Mouse (Mus musculus) layer of hippocampus, adult 8-10 months (tissue): ENCODE results near the gene Etaa1. TPM values are rescaled to one million over a fixed set of nuclear protein-coding genes. Genes with fewer than 3 reads are reported as not detected.
"Not testable (repeated sequence)": the region's sequence is repeated elsewhere in the genome, so short reads cannot be mapped to it uniquely, and the experiment has no call there.

ENCODE experiments used
- DNase-seq, 2 experiments: peaks; one replicate each; pipeline ENCODE4 v3.0.0; 2022; ENCODE audit warnings: low spot score in 2 of 2
- total RNA-seq, 4 experiments: library from RNA; stranded (reverse); gene quantifications; 2 replicates each; pipeline ENCODE4 v1.2.4; 2022

Gene Etaa1
- 1 to 10 TPM; 6.9 to 8.2 (median 7.3) TPM for total RNA-seq

- DNase-seq = peak; percentile 91 to 95
Measured at GRCm38 (mm10) chr11:17953231-17954134, at the start of gene Etaa1. Etaa1 (minus strand) TSS chr11:17953875.

GRCm38 (mm10) chr11:17994151-17994550, 40.5 kb upstream of the Etaa1 start:
- DNase-seq = no peak

- DNase-seq = no peak
Measured at GRCm38 (mm10) chr11:17992311-17992710, 38.6 kb upstream of the Etaa1 start.

DNA sequence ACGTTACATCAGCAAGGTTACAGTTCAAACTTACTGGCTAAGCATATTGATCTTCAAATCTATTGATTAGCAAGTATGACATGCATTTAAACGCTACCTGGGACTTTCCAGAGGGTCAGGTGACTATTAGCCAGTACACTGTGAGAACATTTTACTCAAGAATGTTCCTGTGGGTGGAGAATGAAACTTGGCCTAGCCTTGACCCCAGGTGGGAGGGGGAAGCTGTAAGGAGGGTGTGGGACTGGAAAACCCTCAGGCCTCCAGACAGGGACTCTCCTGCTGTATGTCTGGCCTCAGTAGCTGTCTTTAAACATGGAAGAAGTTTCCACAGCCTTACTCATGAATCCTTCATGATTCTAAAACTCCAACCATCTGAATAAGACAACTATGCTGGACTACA, 29.7 kb upstream of the Etaa1 start:
- DNase-seq = no peak

- no peak for DNase-seq
Measured at GRCm38 (mm10) chr11:17981246-17981645, 27.6 kb upstream of the Etaa1 start.

DNA sequence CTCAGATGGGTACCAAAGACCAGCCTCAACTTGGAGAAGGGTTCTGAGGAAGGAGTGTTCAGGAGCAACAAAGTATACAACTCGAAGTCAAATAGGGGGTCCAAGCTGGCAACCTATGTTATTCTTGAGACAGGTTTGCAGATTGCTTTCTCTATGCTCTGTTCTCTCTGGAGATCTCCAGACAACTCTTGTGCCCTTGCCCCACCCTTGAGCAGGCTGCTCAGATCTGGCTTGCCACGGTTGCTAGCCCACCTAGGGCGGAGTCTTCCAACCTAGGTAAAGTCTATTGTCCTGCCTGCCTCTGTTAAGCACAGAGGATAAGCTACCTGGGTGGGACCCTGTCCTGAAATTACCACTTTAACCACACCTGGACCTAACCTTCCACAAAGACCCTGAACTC, 21.9 kb upstream of the Etaa1 start:
- DNase-seq = no peak

DNA sequence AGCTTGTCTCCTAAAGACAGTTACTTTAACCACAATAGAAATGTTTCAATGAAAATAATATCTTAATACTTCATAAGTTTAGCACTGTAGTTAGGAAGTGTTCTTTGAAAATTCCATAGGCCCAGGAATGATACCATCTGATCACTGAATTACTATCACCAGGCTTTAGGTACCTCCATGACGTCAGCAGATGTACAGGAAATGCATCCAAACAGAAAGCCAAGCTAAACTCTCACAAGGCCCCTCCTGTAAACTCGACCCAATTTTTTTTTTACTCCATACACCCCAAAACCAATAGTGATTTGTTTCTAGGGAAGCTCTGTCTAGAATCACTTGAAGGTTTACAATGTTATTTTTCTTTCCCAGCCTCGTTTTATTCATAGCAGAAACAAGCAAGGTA, 884 bp downstream of the Etaa1 start:
- no peak for DNase-seq

DNA sequence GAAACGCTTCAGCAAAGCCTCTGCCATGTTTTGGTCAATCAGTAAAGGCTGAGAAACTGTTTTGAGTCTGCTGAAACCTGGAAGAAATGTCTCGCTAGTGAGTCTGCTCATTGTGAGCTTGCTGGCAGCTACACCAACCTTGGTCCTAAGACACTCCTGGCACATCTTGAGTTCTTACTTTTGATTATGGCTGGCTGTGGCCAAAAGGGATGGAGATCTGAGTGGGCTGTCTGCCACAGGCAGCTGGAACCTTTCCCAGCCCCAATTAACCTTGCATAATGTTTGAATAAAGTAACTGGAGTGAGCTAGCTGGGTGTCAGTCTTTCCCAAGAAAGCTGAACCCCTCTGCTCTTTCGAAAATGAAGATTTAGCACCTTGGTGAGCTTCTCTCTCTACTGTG, 2.3 kb downstream of the Etaa1 start:
- peak; percentile 64 to 75 for DNase-seq

DNA sequence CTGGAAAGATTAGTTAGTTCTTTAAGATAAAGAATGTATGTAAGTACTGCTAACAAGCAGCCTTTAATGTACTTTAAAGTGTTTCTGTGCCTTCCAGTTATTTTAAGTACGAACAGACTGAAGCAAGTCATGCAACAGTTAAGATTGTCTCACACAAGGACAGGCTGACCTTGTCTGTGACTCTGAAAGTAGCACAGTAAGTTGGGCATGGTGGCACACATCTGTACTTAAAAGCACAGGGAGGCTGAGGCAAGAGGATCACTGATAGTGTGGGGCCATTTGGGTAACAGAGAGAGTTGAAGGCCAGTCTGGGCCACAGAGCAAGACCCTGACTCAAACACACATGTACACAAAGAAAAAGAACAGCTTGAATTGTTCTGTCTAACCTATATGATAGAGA, 14.5 kb downstream of the Etaa1 start:
- no peak for DNase-seq

DNA sequence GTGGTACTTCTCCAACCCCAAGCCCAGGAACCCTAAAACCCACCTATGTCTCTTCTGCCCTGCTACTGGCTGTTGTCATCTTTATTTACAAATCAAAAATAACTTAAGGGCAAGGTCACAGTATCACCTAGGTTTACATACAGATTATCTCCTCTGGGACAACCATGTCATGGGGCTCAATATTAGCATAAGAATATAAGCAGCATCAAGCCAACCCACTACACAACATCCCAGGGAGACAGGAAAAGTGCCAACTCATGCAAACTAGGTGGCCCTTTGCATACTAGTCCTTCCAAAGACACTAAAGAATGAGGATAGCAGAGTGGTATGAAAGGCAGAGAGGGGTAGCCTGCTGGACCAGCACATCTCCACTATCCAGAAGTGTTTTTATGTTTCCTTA, 15.7 kb downstream of the Etaa1 start:
- no peak for DNase-seq

GRCm38 (mm10) chr11:17917905-17918304, 35.8 kb downstream of the Etaa1 start:
- DNase-seq = no peak

DNA sequence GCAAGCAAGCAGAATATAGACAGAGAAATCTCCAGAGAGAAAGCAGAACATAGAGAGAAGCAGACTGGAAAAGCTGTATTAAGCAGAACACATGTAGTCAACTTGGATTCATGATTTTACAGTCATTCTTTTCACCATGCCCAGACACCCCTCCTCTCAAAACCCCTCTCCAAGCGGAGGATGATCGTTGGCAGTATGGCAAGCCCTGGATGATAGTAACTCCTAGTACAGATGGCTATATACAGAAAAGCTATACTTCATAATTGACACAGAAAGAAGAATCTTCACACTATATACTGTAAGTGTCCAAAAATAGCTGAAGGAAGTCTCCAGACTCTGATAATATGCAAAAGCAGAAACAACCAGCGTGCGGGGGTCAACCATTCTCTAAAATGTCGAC, 36.6 kb downstream of the Etaa1 start:
- no peak for DNase-seq

DNA sequence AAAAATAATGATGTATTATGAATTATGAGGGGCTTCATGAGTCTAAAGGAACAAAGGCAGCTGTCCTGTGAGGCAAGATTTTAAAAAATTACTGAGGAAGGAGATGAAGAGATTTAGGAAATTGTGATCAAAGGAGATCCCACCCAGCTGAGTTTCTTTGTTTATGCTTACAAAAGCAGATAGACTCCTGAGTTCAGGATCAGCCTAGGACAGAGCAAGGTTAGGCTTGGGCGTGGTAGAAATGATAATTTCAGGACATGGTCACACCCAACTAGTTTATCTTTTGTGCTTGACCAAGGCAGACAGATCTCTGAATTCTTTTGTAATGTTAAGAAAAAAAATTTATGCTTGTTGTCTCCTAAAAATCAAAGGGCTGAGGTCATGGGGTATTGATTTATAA, 37.2 kb downstream of the Etaa1 start:
- DNase-seq = no peak

DNA sequence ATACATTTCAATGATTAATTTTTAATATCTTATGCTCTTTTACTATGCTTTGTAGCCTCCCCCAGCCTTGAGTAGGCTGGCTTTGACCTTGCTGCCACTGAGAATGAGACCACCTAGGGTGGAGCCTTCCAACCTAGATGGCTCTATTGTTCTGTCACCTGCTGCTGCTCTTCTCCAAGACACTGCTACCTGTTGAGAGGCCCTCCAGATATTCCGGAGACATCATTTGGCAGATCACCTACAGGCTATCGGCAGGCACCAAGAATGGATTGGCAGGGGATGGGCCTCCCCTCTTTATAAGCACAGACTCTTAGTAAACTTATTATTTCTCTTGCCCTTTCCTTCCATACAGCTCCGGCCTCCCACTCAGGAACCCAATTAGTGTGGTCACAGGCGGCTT, 52.7 kb downstream of the Etaa1 start:
- DNase-seq = not testable (repeated sequence)
